Mouse (Mus musculus): Measurements from ENCODE around the gene Gpat2. TPM values are rescaled to one million over a fixed set of nuclear protein-coding genes. Genes with fewer than 3 reads are reported as not detected.

Gene Gpat2
- polyA plus RNA-seq, 1 experiment: not detected

- no peak for TF ChIP-seq GATA1 (IDR thresholded peaks at IDR 0.05; ENCODE audit: low read length)
Measured at GRCm38 (mm10) chr2:127418266-127418970, 6.6 kb upstream of the Gpat2 start.

GRCm38 (mm10) chr2:127430238-127430637, 5.2 kb downstream of the Gpat2 start:
- TF ChIP-seq GATA1 (IDR thresholded peaks at IDR 0.05; ENCODE audit: low read length): no peak

- TF ChIP-seq GATA1 (IDR thresholded peaks at IDR 0.05; ENCODE audit: low read length): no peak
Measured at GRCm38 (mm10) chr2:127433487-127434295, 8.7 kb downstream of the Gpat2 start.

- TF ChIP-seq GATA1 (IDR thresholded peaks at IDR 0.05; ENCODE audit: low read length): no peak
Measured at GRCm38 (mm10) chr2:127435135-127435534, 10.1 kb downstream of the Gpat2 start.

- no peak for TF ChIP-seq GATA1 (IDR thresholded peaks at IDR 0.05; ENCODE audit: low read length)
Measured at GRCm38 (mm10) chr2:127435554-127435953, 10.6 kb downstream of the Gpat2 start.

- no peak for TF ChIP-seq GATA1 (IDR thresholded peaks at IDR 0.05; ENCODE audit: low read length)
Measured at GRCm38 (mm10) chr2:127437697-127438096, 12.7 kb downstream of the Gpat2 start.

- TF ChIP-seq GATA1 (IDR thresholded peaks at IDR 0.05; ENCODE audit: low read length): no peak
Measured at GRCm38 (mm10) chr2:127444055-127444789, 19.2 kb downstream of the Gpat2 start, which contains the start of gene Fahd2a. Gene Fahd2a (minus strand): TSS chr2:127444565.

- TF ChIP-seq GATA1 (IDR thresholded peaks at IDR 0.05; ENCODE audit: low read length): no peak
Measured at GRCm38 (mm10) chr2:127446847-127447246, 21.8 kb downstream of the Gpat2 start.

- TF ChIP-seq GATA1 (IDR thresholded peaks at IDR 0.05; ENCODE audit: low read length): no peak
Measured at GRCm38 (mm10) chr2:127449691-127450090, 24.7 kb downstream of the Gpat2 start.

- no peak for TF ChIP-seq GATA1 (IDR thresholded peaks at IDR 0.05; ENCODE audit: low read length)
Measured at GRCm38 (mm10) chr2:127451748-127452147, 26.7 kb downstream of the Gpat2 start.

- TF ChIP-seq GATA1 (IDR thresholded peaks at IDR 0.05; ENCODE audit: low read length): no peak
Measured at GRCm38 (mm10) chr2:127453141-127453540, 28.1 kb downstream of the Gpat2 start.

- TF ChIP-seq GATA1 (IDR thresholded peaks at IDR 0.05; ENCODE audit: low read length): no peak
Measured at GRCm38 (mm10) chr2:127453764-127454163, 28.8 kb downstream of the Gpat2 start.

GRCm38 (mm10) chr2:127459341-127459740, 34.3 kb downstream of the Gpat2 start:
- TF ChIP-seq GATA1 (IDR thresholded peaks at IDR 0.05; ENCODE audit: low read length): no peak

- no peak for TF ChIP-seq GATA1 (IDR thresholded peaks at IDR 0.05; ENCODE audit: low read length)
Measured at GRCm38 (mm10) chr2:127461351-127461750, 36.4 kb downstream of the Gpat2 start.

GRCm38 (mm10) chr2:127462314-127462713, 37.3 kb downstream of the Gpat2 start:
- TF ChIP-seq GATA1 (IDR thresholded peaks at IDR 0.05; ENCODE audit: low read length): no peak

- TF ChIP-seq GATA1 (IDR thresholded peaks at IDR 0.05; ENCODE audit: low read length): no peak
Measured at GRCm38 (mm10) chr2:127470183-127470582, 45.2 kb downstream of the Gpat2 start.

Data from G1E-ER4 (cell line).